Mouse (Mus musculus): ENCODE results near the gene Tm7sf2.

GRCm38 (mm10) chr19:6046294-6047153, 21.6 kb downstream of the Tm7sf2 start, which contains the start of gene Syvn1:
- TF ChIP-seq CTCF (IDR thresholded peaks at IDR 0.05; ENCODE audit: low read depth) (peak; percentile 27; the same call in 1 of the 2 replicates), EP300 (IDR thresholded peaks at IDR 0.05; ENCODE audit: low read depth) (peak; percentile 60)
